Mouse (Mus musculus) ZHBTc4 (cell line): ENCODE measurements around the gene App.

Experiments
- DNase-seq: peaks from one replicate; pipeline ENCODE4 v3.0.0-alpha.2; 2011; ENCODE audit warnings: low read depth, low spot score

The App gene

DNA sequence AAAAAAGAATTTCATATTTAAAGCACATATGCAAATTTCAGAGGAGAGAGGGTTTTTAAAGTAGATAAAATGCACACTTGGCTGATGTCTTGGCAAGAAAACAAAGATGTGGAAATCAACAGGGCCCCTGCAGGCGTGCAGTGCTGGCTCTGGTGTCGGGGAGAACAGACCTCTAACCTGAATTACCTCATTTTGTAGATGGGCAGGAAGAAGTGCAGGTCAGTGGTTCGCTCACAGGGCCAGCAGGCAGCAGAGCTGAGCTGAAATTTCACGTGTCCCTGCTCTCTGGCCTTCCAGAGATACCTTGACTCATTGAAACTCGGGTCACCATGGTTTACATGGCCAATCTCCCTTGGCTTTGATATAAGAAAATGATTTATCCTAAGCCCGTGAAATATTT, 87.7 kb downstream of the App start:
- no peak for DNase-seq

DNA sequence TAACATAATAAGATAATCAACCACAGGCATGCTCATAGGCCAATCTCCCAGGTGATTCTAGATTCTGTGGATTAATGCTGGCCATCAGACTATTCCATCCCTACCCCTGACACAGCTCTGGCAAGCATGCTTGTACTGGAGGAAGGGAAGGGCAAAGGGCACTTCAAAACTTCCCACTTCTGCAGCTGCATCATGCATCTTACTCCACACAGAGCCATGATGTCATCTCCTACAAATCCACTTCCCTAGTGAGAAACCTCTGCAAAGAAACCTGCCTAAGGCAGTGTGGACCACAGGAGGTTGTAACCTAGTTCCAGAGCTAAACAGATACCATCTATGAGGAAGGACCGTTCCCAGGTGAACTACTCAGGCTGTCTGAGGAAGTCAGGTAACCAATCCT, 89.4 kb downstream of the App start:
- no peak for DNase-seq

- DNase-seq, result no peak
Observed at GRCm38 (mm10) chr16:85075330-85075729, 98.2 kb downstream of the App start.

DNA sequence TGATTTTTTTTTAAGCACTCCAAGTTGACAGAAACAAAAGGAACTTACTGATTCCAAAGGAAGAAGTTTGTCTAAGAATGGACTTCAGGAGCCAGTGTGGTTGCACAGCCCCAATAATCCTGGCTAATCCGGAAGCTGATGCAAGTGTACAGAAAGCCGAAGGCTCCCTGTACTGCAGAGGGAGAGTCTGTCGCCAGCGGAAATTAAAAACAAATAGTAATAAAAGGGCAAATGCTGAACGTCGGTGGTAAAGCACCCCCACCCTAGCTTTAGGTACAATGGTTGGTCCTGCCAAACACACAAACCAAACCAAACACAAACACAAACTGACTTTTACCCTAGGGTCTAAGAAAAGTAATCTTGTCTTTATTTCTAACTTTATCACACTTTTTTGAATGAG, 98.7 kb downstream of the App start:
- DNase-seq, result no peak

DNA sequence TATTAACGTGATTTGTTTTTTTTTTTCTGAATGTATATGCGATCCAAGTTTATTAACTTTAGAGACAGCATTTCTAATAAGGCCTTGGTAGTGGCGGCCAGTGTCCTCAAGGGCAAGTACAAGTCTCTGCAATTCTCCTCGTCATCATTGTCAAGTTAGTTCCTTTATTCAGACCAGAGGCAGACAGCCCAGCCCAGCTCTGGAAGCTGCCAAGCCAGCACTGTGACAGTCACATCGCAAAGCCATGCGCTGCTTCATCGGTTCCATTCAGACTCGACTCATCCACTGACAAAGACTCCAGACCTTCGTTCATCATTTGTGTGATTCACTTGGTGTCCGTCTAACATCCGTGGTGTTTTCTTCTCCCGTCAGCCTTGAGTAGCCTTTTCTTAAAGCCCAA, 100.9 kb downstream of the App start:
- no peak for DNase-seq

DNA sequence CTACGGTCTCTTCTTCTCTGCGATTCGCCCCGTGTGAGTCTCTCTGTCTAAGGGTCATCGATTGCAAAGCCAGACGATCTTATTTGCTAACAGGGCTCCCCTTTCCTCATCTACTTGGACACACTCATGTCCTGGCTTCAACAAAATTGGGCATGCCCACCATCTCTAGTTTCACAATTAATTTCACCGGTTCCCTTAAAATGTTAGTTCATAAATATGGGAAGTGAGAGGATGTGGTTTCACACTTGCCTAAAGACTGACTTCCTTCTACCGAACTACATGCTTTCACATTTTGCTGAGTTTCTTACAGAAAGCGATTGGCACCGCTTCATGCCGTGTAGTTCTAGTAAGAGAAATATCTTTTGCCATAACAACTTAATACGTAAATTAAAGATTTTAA, 101.8 kb downstream of the App start:
- no peak for DNase-seq

DNA sequence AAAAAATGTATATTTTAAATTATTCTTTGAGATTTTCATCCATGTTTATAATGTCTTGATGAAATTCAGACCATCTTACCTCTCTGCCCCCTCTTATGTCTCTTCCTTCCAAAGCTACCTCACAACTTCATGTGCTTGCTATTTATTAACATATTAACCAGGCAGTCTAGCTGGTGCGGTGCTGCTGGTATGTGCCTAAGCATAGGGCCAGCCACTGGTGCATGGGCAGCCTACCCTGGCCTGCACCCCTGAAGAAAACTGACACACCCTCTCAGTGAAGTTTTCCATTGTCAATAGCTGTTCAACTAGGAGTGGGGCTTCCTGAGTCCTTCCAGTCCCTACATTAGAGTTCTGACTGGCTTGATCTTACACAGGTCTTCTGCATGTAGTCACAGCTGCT, 102.3 kb downstream of the App start:
- no peak for DNase-seq

DNA sequence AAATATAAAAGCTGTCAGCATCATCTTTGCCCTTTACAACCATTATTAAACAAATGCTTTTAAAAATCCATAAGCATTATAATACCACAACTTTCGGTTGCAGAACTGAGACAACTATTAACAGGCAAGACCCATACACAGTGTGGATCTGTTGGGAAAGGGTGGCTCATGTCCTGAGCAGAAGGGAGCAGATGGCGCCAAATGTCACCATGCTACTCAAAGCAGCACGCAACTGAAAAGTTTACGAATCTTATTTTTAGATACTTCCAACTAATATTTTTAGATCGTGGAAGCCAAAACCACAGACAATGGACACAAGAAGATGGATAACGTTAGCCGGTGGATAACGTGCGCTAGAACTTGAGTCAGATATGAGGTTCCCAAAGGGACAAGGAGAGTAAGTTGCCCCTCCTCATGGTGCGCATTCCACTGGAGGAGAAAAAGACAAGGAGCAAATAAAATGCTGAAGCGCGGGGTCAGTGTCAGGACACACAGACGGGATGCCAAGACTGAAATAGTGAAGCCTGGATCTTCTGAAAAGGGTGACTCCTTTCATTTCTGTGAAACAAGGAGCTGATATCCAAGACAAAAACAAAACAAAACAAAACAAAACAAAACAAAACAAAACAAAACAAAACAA, 106.2 kb downstream of the App start:
- no peak for DNase-seq

DNA sequence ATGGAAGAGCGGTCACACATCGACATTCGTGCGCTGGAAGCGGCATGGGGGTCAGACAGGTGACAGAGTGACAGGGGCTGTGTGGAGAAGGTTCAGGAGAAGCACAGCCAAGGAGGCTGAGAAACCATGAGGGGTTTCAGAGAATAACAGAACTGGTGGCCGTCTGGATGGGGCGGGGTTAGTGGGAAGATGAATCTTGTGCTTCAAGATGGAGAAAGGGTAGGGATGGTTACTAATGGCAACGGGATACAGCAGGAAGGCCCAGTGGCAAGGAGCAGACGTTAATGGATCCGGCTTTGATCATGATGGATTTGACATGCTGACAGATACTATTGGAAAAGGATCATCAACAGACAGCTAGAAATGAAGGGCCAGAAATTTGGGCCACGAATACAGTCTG, 107.3 kb downstream of the App start:
- no peak for DNase-seq

DNA sequence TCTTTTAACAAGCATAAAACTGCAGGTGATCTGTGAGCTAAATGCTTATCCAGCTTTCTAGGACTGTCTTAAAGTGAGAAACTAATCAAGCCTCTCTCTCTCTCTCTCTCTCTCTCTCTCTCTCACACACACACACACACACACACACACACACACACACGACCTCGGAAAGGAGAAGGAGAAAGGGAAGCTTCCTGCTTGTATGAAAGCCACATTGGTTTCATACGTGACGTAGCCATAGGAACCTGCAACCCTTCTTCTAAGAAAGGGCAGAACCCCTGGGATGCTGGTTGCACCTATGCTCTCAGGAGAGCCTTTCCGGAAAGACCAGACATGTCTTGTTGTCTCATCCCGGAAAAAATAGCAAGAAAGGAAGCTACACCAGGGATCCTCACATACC, 108.8 kb downstream of the App start:
- DNase-seq, result no peak

DNA sequence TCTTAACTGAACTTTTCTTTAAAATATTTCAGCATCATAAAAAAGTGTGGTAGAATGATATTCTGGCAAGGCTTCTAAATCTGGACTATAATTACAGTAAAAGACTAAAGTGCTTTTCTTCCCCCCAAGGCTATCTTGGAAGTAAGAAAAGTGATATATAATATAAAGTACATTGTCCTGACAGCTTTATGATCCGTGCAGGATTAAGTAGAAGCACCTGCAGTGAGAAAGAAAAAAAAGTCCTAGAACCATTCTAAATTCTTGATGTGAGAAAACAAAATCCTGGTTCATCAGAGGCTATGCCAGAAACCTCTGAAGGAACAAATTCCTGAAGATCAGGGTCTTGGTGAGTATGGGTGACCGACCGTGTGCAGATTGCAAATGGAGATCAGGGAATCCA, 110.8 kb downstream of the App start:
- DNase-seq, result no peak

DNA sequence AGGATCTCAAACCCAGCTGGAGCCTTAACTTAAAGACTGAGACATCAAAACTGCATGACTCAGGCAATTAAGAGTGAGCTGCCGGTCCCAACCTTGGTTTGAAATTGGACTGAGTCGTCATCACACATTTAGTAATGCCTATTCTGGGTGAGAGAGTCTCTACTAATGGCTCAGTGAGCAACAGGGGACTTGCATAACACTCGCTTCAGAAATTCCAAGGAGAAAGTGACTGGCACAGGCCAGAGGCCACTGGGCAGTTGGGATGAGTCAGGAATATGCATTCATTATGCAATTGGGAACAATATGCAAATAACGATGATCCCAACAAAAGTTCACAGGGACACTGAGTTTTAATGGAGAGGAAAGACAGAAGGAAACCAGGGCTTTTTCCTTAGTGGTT, 111.8 kb downstream of the App start:
- no peak for DNase-seq

- DNase-seq, result no peak
Observed at GRCm38 (mm10) chr16:85058138-85058537, 115.4 kb downstream of the App start.

GRCm38 (mm10) chr16:85056212-85056611, 117.4 kb downstream of the App start:
- DNase-seq, result no peak

GRCm38 (mm10) chr16:85053996-85054395, 119.6 kb downstream of the App start:
- no peak for DNase-seq

GRCm38 (mm10) chr16:85047310-85047709, 126.3 kb downstream of the App start:
- peak; percentile 15 for DNase-seq

GRCm38 (mm10) chr16:85041153-85041959, 132.2 kb downstream of the App start:
- DNase-seq, result no peak

GRCm38 (mm10) chr16:85038731-85039130, 134.8 kb downstream of the App start:
- DNase-seq, result no peak

DNA sequence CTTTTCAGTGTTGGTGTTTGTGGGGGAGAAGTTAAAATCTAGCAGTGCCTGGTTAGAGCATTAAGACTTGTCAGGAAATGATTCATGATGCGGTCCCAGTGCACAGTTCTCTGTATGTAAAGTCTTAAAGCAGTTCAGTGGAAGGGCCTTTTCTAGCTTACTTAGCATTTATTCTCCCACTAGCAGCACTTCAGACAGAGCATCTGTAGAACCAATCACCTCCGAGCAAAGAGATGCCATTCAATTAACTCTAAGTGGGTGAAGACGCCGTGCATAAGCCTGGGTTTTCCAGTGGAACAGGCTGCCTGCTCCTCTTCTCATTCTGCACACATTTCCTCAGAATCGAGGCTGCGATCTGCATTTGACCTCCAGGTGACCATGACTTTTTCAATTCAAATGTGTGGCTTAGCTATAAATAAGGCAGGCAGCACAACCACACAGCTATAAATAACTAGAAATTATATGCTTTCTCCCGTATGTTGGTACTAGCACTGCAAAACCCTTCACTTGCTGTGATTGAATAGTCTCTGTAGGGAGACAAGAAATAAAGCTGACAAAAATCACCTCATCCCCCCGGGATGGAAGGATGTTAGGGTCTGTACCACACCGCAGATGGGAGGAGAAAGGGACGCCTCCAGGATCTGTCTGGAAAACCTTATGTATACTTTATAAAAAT, 135.5 kb downstream of the App start:
- no peak for DNase-seq

DNA sequence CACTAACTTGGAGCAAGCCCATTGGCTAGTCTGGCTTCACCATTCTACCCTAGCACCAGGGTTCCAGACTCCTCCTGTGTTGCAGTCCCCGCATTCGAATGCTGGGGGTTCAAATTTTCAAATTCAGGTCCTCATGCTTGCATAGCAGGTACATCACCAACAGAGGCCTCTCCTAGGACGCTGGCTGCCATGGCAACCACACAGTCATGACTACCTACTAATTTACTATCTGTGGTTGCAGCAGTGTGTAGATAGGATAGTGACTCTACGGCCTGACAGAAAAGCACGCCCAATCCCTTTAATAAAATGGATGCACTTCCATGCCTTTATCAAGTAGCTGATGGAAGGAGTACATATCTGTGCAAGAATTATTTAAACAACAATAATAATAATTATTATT, 137.8 kb downstream of the App start:
- DNase-seq, result no peak

- DNase-seq, result no peak
Observed at GRCm38 (mm10) chr16:85033747-85034146, 139.8 kb downstream of the App start.

GRCm38 (mm10) chr16:85030810-85031209, 142.8 kb downstream of the App start:
- DNase-seq, result no peak

DNA sequence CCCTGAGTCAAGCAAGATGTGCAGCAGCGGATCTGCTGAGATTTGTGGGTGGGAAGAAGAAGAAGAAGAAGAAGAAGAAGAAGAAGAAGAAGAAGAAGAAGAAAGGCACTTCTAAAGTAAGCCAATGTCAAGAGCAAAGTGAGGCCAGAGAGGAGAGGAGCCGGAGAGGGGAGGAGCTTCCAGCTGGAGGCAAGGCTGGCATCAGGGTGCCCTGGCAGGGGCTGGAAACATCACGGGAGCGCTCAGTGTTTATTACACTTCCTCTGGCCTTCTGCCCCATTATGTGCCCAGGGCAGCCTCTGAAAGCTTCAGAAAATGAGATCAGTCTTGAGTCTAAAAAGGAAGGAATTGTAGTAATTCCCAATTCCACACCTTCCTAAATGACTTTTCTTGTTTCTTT, 145.2 kb downstream of the App start:
- DNase-seq, result no peak
